Mouse (Mus musculus): ENCODE results near the gene Galc.

Gene Galc

DNA sequence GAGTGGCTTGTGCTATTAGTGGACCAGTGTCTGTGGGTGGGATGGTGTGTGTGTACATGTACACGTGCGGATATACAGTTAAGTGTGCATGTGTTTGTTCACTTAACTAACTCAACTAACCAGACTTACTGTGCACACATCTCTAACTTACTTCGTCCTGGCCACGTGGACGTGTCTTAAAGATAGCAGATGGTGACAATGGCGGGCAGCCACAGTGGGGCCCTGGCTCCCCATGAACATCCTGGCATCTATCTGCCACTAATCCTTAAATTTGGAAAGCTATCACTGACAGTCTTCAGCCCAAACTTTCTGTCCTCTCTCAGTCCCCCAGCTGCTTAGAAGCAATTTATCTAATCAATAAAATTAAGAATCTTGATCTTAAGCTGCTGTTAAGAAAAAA is 78.5 kb downstream of the Galc start:
- no peak for DNase-seq (ENCODE audit: low spot score)

DNA sequence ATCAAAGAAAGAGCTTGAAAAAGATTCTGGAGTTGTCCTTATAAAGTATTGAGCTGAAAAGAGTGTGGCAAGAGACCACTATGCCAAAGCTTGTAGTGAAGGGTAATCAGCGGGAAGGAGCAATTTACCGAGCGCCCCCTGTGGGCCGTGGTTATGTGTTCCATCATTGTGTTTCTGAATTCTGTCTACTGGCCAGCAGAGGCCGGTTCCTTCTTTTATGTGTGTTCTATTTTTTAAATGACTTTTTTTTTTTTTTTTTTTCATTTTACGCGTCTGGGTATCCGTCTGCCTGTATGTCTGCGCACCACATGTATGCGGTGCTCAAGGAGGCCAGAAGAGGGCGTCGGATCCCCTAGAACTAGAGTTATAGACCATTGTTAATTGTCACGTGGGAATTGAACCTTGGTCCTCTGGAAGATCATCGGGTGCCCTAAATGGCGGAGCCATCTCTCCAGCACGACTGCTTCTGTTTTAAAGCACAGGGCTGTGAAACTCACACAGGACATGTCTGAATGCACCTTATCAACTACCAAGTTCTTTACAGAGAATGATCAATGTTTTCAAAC is 78.9 kb downstream of the Galc start:
- no peak for DNase-seq (ENCODE audit: low spot score)

DNA sequence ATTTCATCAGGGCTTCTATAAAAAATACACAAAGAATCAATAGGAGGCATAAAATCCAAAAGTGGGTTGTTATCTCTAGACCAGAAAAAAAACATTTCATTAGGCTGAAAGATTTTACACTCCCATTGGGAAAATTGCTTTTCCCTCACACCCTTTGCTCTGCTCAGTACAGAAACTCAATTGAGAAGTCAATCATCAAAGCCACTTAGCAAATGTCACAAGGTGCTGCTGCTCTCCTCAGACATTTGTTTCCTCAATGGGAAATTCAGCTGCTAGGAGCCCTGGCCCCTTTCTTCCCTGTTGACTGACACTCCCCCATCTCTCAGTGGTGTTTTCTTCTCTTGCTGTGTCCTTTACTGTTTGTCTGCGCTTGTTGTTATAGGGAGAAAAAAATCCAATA is 79.8 kb downstream of the Galc start:
- DNase-seq (ENCODE audit: low spot score), result peak; percentile 17

DNA sequence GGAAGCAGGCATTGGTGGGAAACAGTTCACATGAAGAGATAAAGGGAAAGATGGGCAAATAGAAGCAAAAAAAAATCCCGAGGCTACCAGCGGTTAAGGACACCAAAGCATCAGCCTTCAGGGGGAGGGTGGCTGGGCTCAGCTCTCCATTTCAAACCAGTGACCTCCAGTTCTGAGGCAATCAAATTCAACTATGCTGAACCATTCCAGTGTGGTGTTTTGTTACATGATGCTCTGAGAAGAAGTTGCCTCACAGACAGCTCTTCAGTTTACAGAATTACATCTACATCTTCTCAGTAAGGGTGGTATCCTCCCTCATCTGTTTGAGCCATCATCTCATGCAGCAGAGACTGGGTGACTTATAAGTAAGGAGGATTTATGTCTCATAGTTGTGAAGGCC is 82.6 kb downstream of the Galc start:
- DNase-seq (ENCODE audit: low spot score), result no peak

DNA sequence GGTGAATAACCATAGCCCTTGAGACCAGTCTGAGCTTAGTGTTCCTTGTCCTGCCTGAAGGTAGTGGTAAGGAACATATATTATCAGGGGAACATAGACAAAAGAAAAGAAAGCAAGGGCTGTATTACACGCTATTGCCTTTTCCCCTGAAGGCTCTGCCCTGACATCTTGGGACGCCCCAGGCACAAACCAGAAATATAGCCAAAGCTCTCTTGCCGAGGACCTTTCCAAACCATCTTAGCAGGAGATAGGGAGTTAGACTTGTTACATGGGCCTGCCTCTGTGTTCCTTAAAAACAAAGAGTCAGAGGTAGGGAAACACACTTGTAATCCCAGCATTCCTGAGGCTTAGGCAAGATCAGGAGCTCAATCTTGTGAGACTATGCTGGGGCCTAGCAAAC is 97.4 kb downstream of the Galc start:
- DNase-seq (ENCODE audit: low spot score), result no peak

DNA sequence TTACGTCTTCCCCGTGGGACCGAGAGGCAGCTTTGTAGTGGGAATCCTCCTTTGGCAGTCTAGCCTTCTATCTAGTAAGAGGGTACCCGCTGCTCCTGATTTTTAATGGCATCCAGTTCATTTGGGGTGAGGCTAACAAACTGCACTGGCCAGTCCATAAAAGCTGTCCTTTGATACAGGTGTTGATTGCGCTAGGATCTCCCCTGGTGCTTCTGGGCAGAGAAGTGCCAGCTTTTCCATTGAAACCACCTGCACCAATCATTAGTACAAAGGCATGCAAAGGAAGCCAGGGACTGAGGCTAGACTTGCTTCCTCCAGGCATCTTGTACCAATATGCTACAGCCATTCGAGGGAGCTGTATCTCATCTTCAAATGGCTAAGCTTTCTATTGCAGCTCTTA is 98.4 kb downstream of the Galc start:
- DNase-seq (ENCODE audit: low spot score), result no peak
